Mouse (Mus musculus) heart, postnatal 0 days (tissue): ENCODE results near the gene Aspm. TPM values are rescaled to one million over a fixed set of nuclear protein-coding genes. Genes with fewer than 3 reads are reported as not detected.

ENCODE experiments used
- ATAC-seq: fragments of 200-750 bp; cut with Nextera tagmentation; 2 replicates; pipeline ENCODE4 v1.8.0; 2017; ENCODE audit warnings: low read depth, moderate number of reproducible peaks, moderate library complexity; ENCODE audit not compliant: insufficient read depth
- DNase-seq: peaks from one replicate; pipeline ENCODE4 v3.0.0-alpha.2; 2016; ENCODE audit warnings: low spot score
- H3K27ac ChIP-seq: fragments of 300-500 bp; sonication (generic); 2 replicates; pipeline ENCODE4 v1.5.1; 2014; ENCODE audit warnings: low read depth, mild to moderate bottlenecking
- H3K27me3 ChIP-seq: fragments of 300-500 bp; sonication (generic); 2 replicates; pipeline ENCODE4 v1.6.1; 2014; ENCODE audit warnings: low read length, mixed read lengths; ENCODE audit not compliant: control insufficient read depth, insufficient read depth
- H3K36me3 ChIP-seq: fragments of 300-500 bp; sonication (generic); replicated peaks from 2 replicates; pipeline ENCODE4 v1.6.1; 2014; ENCODE audit warnings: low read length, mixed read lengths; ENCODE audit not compliant: control insufficient read depth, insufficient read depth
- H3K4me1 ChIP-seq: fragments of 300-500 bp; sonication (generic); 2 replicates; pipeline ENCODE4 v1.6.1; 2014; ENCODE audit warnings: antibody characterized with exemption; ENCODE audit not compliant: control insufficient read depth, insufficient read depth
- H3K4me2 ChIP-seq: fragments of 300-500 bp; sonication (generic); 2 replicates; pipeline ENCODE4 v1.6.1; 2014; ENCODE audit warnings: low read depth, mild to moderate bottlenecking, low read length, moderate library complexity
- H3K4me3 ChIP-seq: fragments of 300-500 bp; sonication (generic); 2 replicates; pipeline ENCODE4 v1.5.1; 2014; ENCODE audit warnings: low read depth, low read length
- H3K9ac ChIP-seq: fragments of 300-500 bp; sonication (generic); replicated peaks from 2 replicates; pipeline ENCODE4 v1.6.1; 2014; ENCODE audit warnings: low read depth, low read length, mixed read lengths
- H3K9me3 ChIP-seq: fragments of 300-500 bp; sonication (generic); replicated peaks from 2 replicates; pipeline ENCODE4 v1.6.1; 2016; ENCODE audit warnings: low read length; ENCODE audit not compliant: control insufficient read depth
- CTCF ChIP-seq: IDR thresholded peaks from 2 replicates; pipeline ENCODE4 v1.5.1; 2016; ENCODE audit warnings: antibody characterized with exemption, control low read depth, low read depth
- EP300 ChIP-seq: IDR thresholded peaks from 2 replicates; pipeline ENCODE4 v1.6.1; 2016; ENCODE audit warnings: antibody characterized with exemption, low read depth
- WGBS: fragments of 180-500 bp; shearing (Covaris S2); extraction: QIAGEN DNeasy Blood & Tissue Kit; methylation state at CpG from one replicate; pipeline ENCODE4 v1.1.7; 2014; 5-methylcytosine and 5-hydroxymethylcytosine counted together
- polyA plus RNA-seq: library from polyadenylated mRNA; unstranded; fragments of >200 nt; fragmentation: Nextera tagmentation; extraction: Ambion mirVana; gene quantifications from 2 replicates; pipeline ENCODE4 v1.2.1, GENCODE M21; 2015
- total RNA-seq: library from RNA; depleted of rRNA; stranded (reverse); fragments of >200 nt; gene quantifications from 2 replicates; pipeline ENCODE4 v1.2.3, GENCODE M21; 2014; ENCODE audit warnings: low replicate concordance

Aspm gene
- total and polyA plus RNA-seq, 2 experiments from 2014 or later, result 3.8 to 13.6 TPM

- Histone ChIP-seq H3K9ac (peak overlapping the region; percentile 63), H3K27me3 (no peaks in the 10 kb centered on the region), H3K4me3 (peak overlapping the region; percentile 87), H3K9me3 (no peaks in the 10 kb centered on the region), H3K27ac (no peak overlapping the region; the same call in 1 of the 2 replicates), H3K4me1 (peaks cover 17% of the 10 kb centered on the region; the same call in 1 of the 2 replicates), H3K36me3 (peaks cover 18% of the 10 kb centered on the region), H3K4me2 (peak overlapping the region; percentile 99)
- DNase-seq, result no peak
- ATAC-seq, result peak; percentile 11
- WGBS, result under 1% methylated on average over 17 of the region's 17 CpGs
- TF ChIP-seq EP300 (no peak), CTCF (no peak)
These were observed 776 bp downstream of the Aspm start for GRCm38 (mm10) chr1:139455226-139455869.

DNA sequence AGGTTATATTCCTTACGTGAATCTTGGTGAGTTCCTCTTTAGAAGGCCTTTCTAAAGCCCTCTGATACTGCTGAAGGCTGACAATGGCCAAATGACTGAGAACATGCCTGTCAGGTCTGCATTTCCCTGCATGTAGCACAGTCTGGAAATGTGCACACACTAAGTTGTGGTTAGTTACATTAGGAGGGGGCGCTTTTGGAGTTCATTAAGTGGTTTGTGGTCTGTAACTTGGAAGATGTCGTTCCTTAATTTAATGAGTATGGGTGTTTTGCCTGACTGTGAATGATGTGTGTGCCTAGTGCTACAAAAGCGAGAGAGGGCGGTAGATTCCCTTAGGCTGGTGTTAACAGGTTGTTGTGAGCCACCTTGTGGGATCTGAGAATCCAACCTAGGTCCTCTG lies 6.2 kb downstream of the Aspm start:
- peaks cover 12% of the 10 kb centered on the region; the same call in 1 of the 2 replicates for H3K4me1 ChIP-seq
- WGBS, result 90% methylated on average over 5 of the region's 5 CpGs
- no peak overlapping the region for H3K4me3 ChIP-seq
- H3K36me3 ChIP-seq, result peaks cover 56% of the 10 kb centered on the region
- H3K27ac ChIP-seq, result no peak overlapping the region
- H3K27me3 ChIP-seq, result no peaks in the 10 kb centered on the region
- H3K4me2 ChIP-seq, result no peak overlapping the region
- DNase-seq, result no peak
- no peaks in the 10 kb centered on the region for H3K9me3 ChIP-seq
- H3K9ac ChIP-seq, result no peak overlapping the region
- TF ChIP-seq EP300 (no peak), CTCF (no peak)
- no peak for ATAC-seq

GRCm38 (mm10) chr1:139465936-139466335 lies 11.4 kb downstream of the Aspm start:
- no peak for TF ChIP-seq EP300
- TF ChIP-seq CTCF, result no peak
- Histone ChIP-seq H3K4me1 (no peaks in the 10 kb centered on the region), H3K9me3 (no peaks in the 10 kb centered on the region), H3K4me3 (no peak overlapping the region), H3K27me3 (no peaks in the 10 kb centered on the region), H3K36me3 (peaks cover 69% of the 10 kb centered on the region), H3K27ac (no peak overlapping the region), H3K9ac (no peak overlapping the region), H3K4me2 (no peak overlapping the region)
- DNase-seq, result no peak
- no peak for ATAC-seq
- 81% methylated on average over 11 of the region's 11 CpGs for WGBS

GRCm38 (mm10) chr1:139478898-139479297 lies 24.3 kb downstream of the Aspm start:
- no peak for TF ChIP-seq CTCF
- no peak for TF ChIP-seq EP300
- Histone ChIP-seq H3K4me1 (no peaks in the 10 kb centered on the region), H3K9ac (no peak overlapping the region), H3K9me3 (no peaks in the 10 kb centered on the region), H3K4me2 (no peak overlapping the region), H3K36me3 (peaks cover 86% of the 10 kb centered on the region), H3K27ac (no peak overlapping the region), H3K4me3 (no peak overlapping the region), H3K27me3 (no peaks in the 10 kb centered on the region)
- DNase-seq (no peak), ATAC-seq (no peak)
- WGBS, result 87% methylated on average over 11 of the region's 11 CpGs

DNA sequence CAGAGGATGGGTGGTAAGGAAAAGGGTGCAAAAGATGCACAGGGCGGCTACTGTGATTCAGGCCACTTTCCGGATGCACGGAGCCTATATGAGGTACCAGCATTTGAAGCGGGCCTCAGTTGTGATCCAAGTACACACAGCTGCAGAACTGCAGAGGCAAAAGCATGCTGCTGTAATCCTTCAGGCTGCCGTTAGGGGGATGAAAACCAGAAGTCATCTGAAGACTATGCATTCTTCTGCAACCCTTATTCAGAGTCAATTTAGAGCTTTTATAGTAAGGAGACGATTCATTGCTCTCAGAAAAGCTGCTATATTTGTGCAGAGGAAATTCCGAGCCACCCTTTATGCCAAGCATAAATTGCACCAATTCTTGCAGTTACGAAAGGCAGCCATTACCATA lies 25.7 kb downstream of the Aspm start:
- Histone ChIP-seq H3K36me3 (peaks cover 78% of the 10 kb centered on the region), H3K4me3 (no peak overlapping the region), H3K4me1 (no peaks in the 10 kb centered on the region), H3K4me2 (no peak overlapping the region), H3K27ac (no peak overlapping the region), H3K27me3 (no peaks in the 10 kb centered on the region), H3K9ac (no peak overlapping the region), H3K9me3 (no peaks in the 10 kb centered on the region)
- 92% methylated on average over 8 of the region's 8 CpGs for WGBS
- no peak for DNase-seq
- ATAC-seq, result no peak
- TF ChIP-seq EP300 (no peak), CTCF (no peak)

GRCm38 (mm10) chr1:139481146-139481545 lies 26.6 kb downstream of the Aspm start:
- WGBS, result 84% methylated on average over 4 of the region's 4 CpGs
- ATAC-seq, result no peak
- peaks cover 75% of the 10 kb centered on the region for H3K36me3 ChIP-seq

More at GRCm38 (mm10) chr1:139481146-139481545, 26.6 kb downstream of the Aspm start:
- Histone ChIP-seq H3K9me3 (no peaks in the 10 kb centered on the region), H3K9ac (no peak overlapping the region), H3K27ac (no peak overlapping the region), H3K27me3 (no peaks in the 10 kb centered on the region), H3K4me2 (no peak overlapping the region), H3K4me1 (no peaks in the 10 kb centered on the region), H3K4me3 (no peak overlapping the region)
- TF ChIP-seq EP300 (no peak), CTCF (no peak)
- no peak for DNase-seq
